In the genomic region with DNA sequence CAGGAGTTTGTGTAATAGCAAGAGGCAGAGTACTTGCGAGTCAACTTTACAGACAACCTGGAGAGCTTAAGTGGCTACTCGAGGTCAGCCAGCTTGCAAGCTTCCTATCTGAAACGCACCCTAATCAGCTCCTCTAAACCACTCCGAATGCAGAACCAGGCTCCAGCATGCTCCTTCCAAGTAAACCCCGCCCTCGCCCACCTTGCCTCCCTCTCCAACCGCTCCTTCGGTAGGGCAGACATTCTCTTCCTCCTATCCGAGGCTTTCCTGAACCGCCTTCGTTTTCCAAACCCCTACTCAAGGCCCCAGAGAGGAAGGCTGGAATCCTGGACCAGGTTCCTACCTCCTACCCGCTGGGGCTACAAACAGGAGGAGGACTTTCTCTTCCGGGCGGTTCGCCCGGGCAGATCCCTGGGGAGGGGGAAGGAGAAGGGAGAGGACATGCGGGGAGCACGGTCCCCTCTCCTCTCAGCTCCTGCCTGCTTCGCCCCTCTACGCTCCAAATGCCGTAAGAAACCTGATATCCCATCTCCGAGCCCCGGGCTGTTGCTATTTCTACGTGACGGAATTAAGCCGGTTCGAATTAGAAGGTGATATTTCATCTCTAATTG, we compare ENCODE assay signal across 8 mouse cellular contexts. TPM values are rescaled to one million over a fixed set of nuclear protein-coding genes. Genes with fewer than 3 reads are reported as not detected.
A peak's percentile ranks its signal among the peaks of the same experiment; 100 is the strongest.
DNase-seq lines count a peak whose midpoint lies in the region; ATAC-seq and TF ChIP-seq lines count a peak whose summit lies in the region.

No protein-coding gene starts in this region.

- H3K4me3 ChIP-seq in C2C12 (ENCODE audit: insufficient read depth, poor library complexity, severe bottlenecking): peak overlapping the region; percentile 26
- H3K4me3 ChIP-seq in embryonic facial prominence, embryonic 14.5 days (ENCODE audit: low read depth, low read length): peak overlapping the region; percentile 75
- H3K4me3 ChIP-seq in heart, embryonic 14.5 days (ENCODE audit: control insufficient read depth in 1 of 2, insufficient read depth in 1 of 2, low read depth in 1 of 2, low read length in 2 of 2): peak overlapping the region; percentile 55 to 64
- peak overlapping the region; percentile 69 for H3K4me3 ChIP-seq in kidney, embryonic 16.5 days (ENCODE audit: low read length)
- peak overlapping the region; percentile 60 to 62 for H3K4me3 ChIP-seq in liver, embryonic 14.5 days (ENCODE audit: insufficient read depth in 1 of 2, low read depth in 2 of 2, low read length in 2 of 2)
- peak overlapping the region; percentile 78 for H3K4me3 ChIP-seq in neural tube, embryonic 11.5 days (ENCODE audit: low read depth, low read length)

- H3K79me3 ChIP-seq in C2C12 (ENCODE audit: low read depth): no peaks in the 10 kb centered on the region

- peak overlapping the region; percentile 91 for H3K9ac ChIP-seq in embryonic facial prominence, embryonic 14.5 days (ENCODE audit: low read depth, low read length)
- H3K9ac ChIP-seq in heart, embryonic 14.5 days (ENCODE audit: low read length): peak overlapping the region; percentile 80
- H3K9ac ChIP-seq in kidney, embryonic 16.5 days (replicated peaks; ENCODE audit: low read length): peak overlapping the region; percentile 84
- no peak overlapping the region; the same call in 1 of the 2 replicates for H3K9ac ChIP-seq in liver, embryonic 14.5 days (replicated peaks)
- peak overlapping the region; percentile 90 for H3K9ac ChIP-seq in neural tube, embryonic 11.5 days (ENCODE audit: low read length)

- no peak for TF ChIP-seq CTCF in C2C12 (IDR thresholded peaks at IDR 0.05; ENCODE audit: control insufficient read depth, insufficient read depth, insufficient read length)
- no peak for TF ChIP-seq CTCF in liver, embryonic 14.5 days (IDR thresholded peaks at IDR 0.05; ENCODE audit: low read depth)

- no peak for TF ChIP-seq EP300 in liver, embryonic 14.5 days (IDR thresholded peaks at IDR 0.05; ENCODE audit: low read depth)

- DNase-seq in adrenal gland, postnatal 14 days: peak; percentile 76
- peak; percentile 86 for DNase-seq in embryonic facial prominence, embryonic 14.5 days (ENCODE audit: low spot score)
- DNase-seq in liver, embryonic 14.5 days (ENCODE audit: low read depth in 3 of 3, low spot score in 3 of 3): no peak
- peak; percentile 78 for DNase-seq in neural tube, embryonic 11.5 days (ENCODE audit: low spot score)
- DNase-seq in urinary bladder, postnatal 14 days (ENCODE audit: low spot score): peak; percentile 65

- peak overlapping the region; percentile 74 for H3ac ChIP-seq in C2C12 (ENCODE audit: control insufficient read depth, insufficient read length, low read depth)

- H3K4me2 ChIP-seq in embryonic facial prominence, embryonic 14.5 days (ENCODE audit: low read depth, low read length): peak overlapping the region; percentile 84
- peak overlapping the region; percentile 79 for H3K4me2 ChIP-seq in heart, embryonic 14.5 days (ENCODE audit: low read length)
- H3K4me2 ChIP-seq in kidney, embryonic 16.5 days (replicated peaks; ENCODE audit: low read depth, low read length): peak overlapping the region; percentile 82
- peak overlapping the region; percentile 68 for H3K4me2 ChIP-seq in liver, embryonic 14.5 days (ENCODE audit: low read depth)
- H3K4me2 ChIP-seq in neural tube, embryonic 11.5 days (ENCODE audit: low read depth): peak overlapping the region; percentile 56

- under 1% methylated on average over 26 of the region's 27 CpGs for WGBS in embryonic facial prominence, embryonic 14.5 days
- 4% methylated on average over 27 of the region's 27 CpGs for WGBS in heart, embryonic 14.5 days
- under 1% methylated on average over 27 of the region's 27 CpGs for WGBS in kidney, embryonic 16.5 days
- 2% methylated on average over 27 of the region's 27 CpGs for WGBS in liver, embryonic 14.5 days (ENCODE audit: insufficient replicate concordance)
- WGBS in neural tube, embryonic 11.5 days: under 1% methylated on average over 26 of the region's 27 CpGs

- H3K27me3 ChIP-seq in C2C12 (ENCODE audit: control insufficient read depth, insufficient read depth, insufficient read length): no peaks in the 10 kb centered on the region
- H3K27me3 ChIP-seq in embryonic facial prominence, embryonic 14.5 days (replicated peaks; ENCODE audit: control insufficient read depth, insufficient read depth, low read length): no peaks in the 10 kb centered on the region
- H3K27me3 ChIP-seq in heart, embryonic 14.5 days (ENCODE audit: control insufficient read depth, insufficient read depth, low read length): peaks cover 4% of the 10 kb centered on the region; the same call in 1 of the 2 replicates
- H3K27me3 ChIP-seq in kidney, embryonic 16.5 days (ENCODE audit: insufficient read depth, low read length): no peaks in the 10 kb centered on the region
- peaks cover 27% of the 10 kb centered on the region for H3K27me3 ChIP-seq in liver, embryonic 14.5 days (ENCODE audit: control insufficient read depth, insufficient read depth, low read length)
- H3K27me3 ChIP-seq in neural tube, embryonic 11.5 days (ENCODE audit: control insufficient read depth, insufficient read depth, low read length): no peaks in the 10 kb centered on the region

- peak; percentile 67 for ATAC-seq in embryonic facial prominence, embryonic 14.5 days (ENCODE audit: low read depth)
- ATAC-seq in heart, embryonic 14.5 days (ENCODE audit: insufficient number of reproducible peaks, insufficient read depth, low FRiP score, low read depth): no peak
- peak; percentile 44 for ATAC-seq in kidney, embryonic 16.5 days (ENCODE audit: low FRiP score, low TSS enrichment)
- no peak for ATAC-seq in liver, embryonic 14.5 days (ENCODE audit: insufficient read depth)
- peak; percentile 58 for ATAC-seq in neural tube, embryonic 11.5 days (ENCODE audit: insufficient read depth, low FRiP score, low TSS enrichment)

- H3K27ac ChIP-seq in embryonic facial prominence, embryonic 14.5 days (replicated peaks; ENCODE audit: low read depth, low read length): peak overlapping the region; percentile 92
- peak overlapping the region; percentile 63 to 82 for H3K27ac ChIP-seq in heart, embryonic 14.5 days (replicated peaks in 1 of 2; ENCODE audit: control insufficient read depth in 1 of 2, insufficient read depth in 1 of 2, low read depth in 2 of 2, low read length in 2 of 2)
- peak overlapping the region; percentile 87 for H3K27ac ChIP-seq in kidney, embryonic 16.5 days (ENCODE audit: low read length)
- H3K27ac ChIP-seq in liver, embryonic 14.5 days: no peak overlapping the region
- no peak overlapping the region for H3K27ac ChIP-seq in neural tube, embryonic 11.5 days (ENCODE audit: low read depth, low read length)

- H3K36me3 ChIP-seq in C2C12 (ENCODE audit: control insufficient read depth, insufficient read depth): no peaks in the 10 kb centered on the region
- H3K36me3 ChIP-seq in embryonic facial prominence, embryonic 14.5 days (ENCODE audit: control insufficient read depth, insufficient read depth, low read length): no peaks in the 10 kb centered on the region
- peaks cover 85% of the 10 kb centered on the region for H3K36me3 ChIP-seq in heart, embryonic 14.5 days (ENCODE audit: control insufficient read depth, insufficient read depth, low read length)
- H3K36me3 ChIP-seq in kidney, embryonic 16.5 days (ENCODE audit: insufficient read depth, low read length): no peaks in the 10 kb centered on the region
- H3K36me3 ChIP-seq in liver, embryonic 14.5 days (replicated peaks; ENCODE audit: control insufficient read depth, insufficient read depth, low read depth): no peaks in the 10 kb centered on the region
- H3K36me3 ChIP-seq in neural tube, embryonic 11.5 days (ENCODE audit: control insufficient read depth, insufficient read depth, low read length): no peaks in the 10 kb centered on the region

- H3K4me1 ChIP-seq in embryonic facial prominence, embryonic 14.5 days (ENCODE audit: control insufficient read depth, insufficient read depth, low read length): no peaks in the 10 kb centered on the region
- peaks cover 32 to 61% of the 10 kb centered on the region in 2 experiments for H3K4me1 ChIP-seq in heart, embryonic 14.5 days (ENCODE audit: control insufficient read depth in 2 of 2, insufficient read depth in 2 of 2, low read length in 2 of 2)
- H3K4me1 ChIP-seq in kidney, embryonic 16.5 days (ENCODE audit: insufficient read depth, low read length): 0 out of 2 replicates have a peak, but pooled peaks cover 3% of the 10 kb centered on the region
- no peaks in the 10 kb centered on the region for H3K4me1 ChIP-seq in liver, embryonic 14.5 days (replicated peaks; ENCODE audit: control insufficient read depth in 2 of 2, insufficient read depth in 2 of 2, low read length in 1 of 2)
- H3K4me1 ChIP-seq in neural tube, embryonic 11.5 days (ENCODE audit: control insufficient read depth, insufficient read depth, low read length): peaks cover 3% of the 10 kb centered on the region

- H3K9me3 ChIP-seq in embryonic facial prominence, embryonic 14.5 days (ENCODE audit: control insufficient read depth, low read length): no peaks in the 10 kb centered on the region
- H3K9me3 ChIP-seq in heart, embryonic 14.5 days (ENCODE audit: control insufficient read depth, low read length): no peaks in the 10 kb centered on the region
- H3K9me3 ChIP-seq in kidney, embryonic 16.5 days (ENCODE audit: low read length): no peaks in the 10 kb centered on the region
- no peaks in the 10 kb centered on the region for H3K9me3 ChIP-seq in liver, embryonic 14.5 days (ENCODE audit: control insufficient read depth, low read length)
- no peaks in the 10 kb centered on the region for H3K9me3 ChIP-seq in neural tube, embryonic 11.5 days (ENCODE audit: control insufficient read depth, low read length)

- H3K79me2 ChIP-seq in C2C12 (ENCODE audit: control insufficient read depth, insufficient read depth): no peaks in the 10 kb centered on the region

RNA-seq across cellular contexts. Expression of gene 9230112D13Rik, which starts 25.9 kb away (rescaled TPM):
- not detected for polyA plus RNA-seq in C2C12 (2012; fragmentation: generic; extraction: Trizol)
- total RNA-seq in adrenal gland, postnatal 14 days (2021): not detected in 2 replicates
- polyA plus RNA-seq in embryonic facial prominence, embryonic 14.5 days (2014; fragmentation: Nextera tagmentation; extraction: Ambion mirVana): not detected in 2 replicates
- polyA plus RNA-seq in heart, embryonic 14.5 days (2014; fragmentation: Nextera tagmentation; extraction: Ambion mirVana): not detected in 2 replicates
- not detected in 2 replicates for polyA plus RNA-seq in kidney, embryonic 16.5 days (2015; fragmentation: Nextera tagmentation; extraction: Ambion mirVana)
- not detected in 2 replicates for polyA plus RNA-seq in liver, embryonic 14.5 days (2012; rRNA removed)
- not detected in 2 replicates for polyA plus RNA-seq in liver, embryonic 14.5 days (2014; fragmentation: Nextera tagmentation; extraction: Ambion mirVana)
- polyA plus RNA-seq in neural tube, embryonic 11.5 days (2014; fragmentation: Nextera tagmentation; extraction: Ambion mirVana): not detected in 2 replicates

RNA-seq across cellular contexts. Expression of gene Ldb3, which starts 40.0 kb away (rescaled TPM):
- 4.0 TPM for polyA plus RNA-seq in C2C12 (2012; fragmentation: generic; extraction: Trizol)
- total RNA-seq in adrenal gland, postnatal 14 days (2021): 0.44 and 1.2 TPM in 2 replicates
- 58.3 and 86.4 TPM in 2 replicates for polyA plus RNA-seq in embryonic facial prominence, embryonic 14.5 days (2014; fragmentation: Nextera tagmentation; extraction: Ambion mirVana)
- polyA plus RNA-seq in heart, embryonic 14.5 days (2014; fragmentation: Nextera tagmentation; extraction: Ambion mirVana): 301 and 314 TPM in 2 replicates
- polyA plus RNA-seq in kidney, embryonic 16.5 days (2015; fragmentation: Nextera tagmentation; extraction: Ambion mirVana): 2.2 and 2.3 TPM in 2 replicates
- 0.03 and 0.07 TPM in 2 replicates for polyA plus RNA-seq in liver, embryonic 14.5 days (2012; rRNA removed)
- polyA plus RNA-seq in liver, embryonic 14.5 days (2014; fragmentation: Nextera tagmentation; extraction: Ambion mirVana): 0.04 and 0.05 TPM in 2 replicates
- 2.4 and 2.5 TPM in 2 replicates for polyA plus RNA-seq in neural tube, embryonic 11.5 days (2014; fragmentation: Nextera tagmentation; extraction: Ambion mirVana)

RNA-seq across cellular contexts. Expression of gene Bmpr1a, which starts 45.4 kb away (rescaled TPM):
- polyA plus RNA-seq in C2C12 (2012; fragmentation: generic; extraction: Trizol): 8.9 TPM
- 53.5 and 53.7 TPM in 2 replicates for total RNA-seq in adrenal gland, postnatal 14 days (2021)
- 65.0 and 68.7 TPM in 2 replicates for polyA plus RNA-seq in embryonic facial prominence, embryonic 14.5 days (2014; fragmentation: Nextera tagmentation; extraction: Ambion mirVana)
- polyA plus RNA-seq in heart, embryonic 14.5 days (2014; fragmentation: Nextera tagmentation; extraction: Ambion mirVana): 44.2 and 49.0 TPM in 2 replicates
- 24.9 and 38.5 TPM in 2 replicates for polyA plus RNA-seq in kidney, embryonic 16.5 days (2015; fragmentation: Nextera tagmentation; extraction: Ambion mirVana)
- 1.9 and 2.8 TPM in 2 replicates for polyA plus RNA-seq in liver, embryonic 14.5 days (2012; rRNA removed)
- polyA plus RNA-seq in liver, embryonic 14.5 days (2014; fragmentation: Nextera tagmentation; extraction: Ambion mirVana): 3.2 and 3.9 TPM in 2 replicates
- 51.4 and 54.9 TPM in 2 replicates for polyA plus RNA-seq in neural tube, embryonic 11.5 days (2014; fragmentation: Nextera tagmentation; extraction: Ambion mirVana)

RNA-seq across cellular contexts. Expression of gene Opn4, which starts 51.4 kb away (rescaled TPM):
- polyA plus RNA-seq in C2C12 (2012; fragmentation: generic; extraction: Trizol): not detected
- total RNA-seq in adrenal gland, postnatal 14 days (2021): not detected in 2 replicates
- 0.77 and 1.00 TPM in 2 replicates for polyA plus RNA-seq in embryonic facial prominence, embryonic 14.5 days (2014; fragmentation: Nextera tagmentation; extraction: Ambion mirVana)
- 5.0 and 5.2 TPM in 2 replicates for polyA plus RNA-seq in heart, embryonic 14.5 days (2014; fragmentation: Nextera tagmentation; extraction: Ambion mirVana)
- polyA plus RNA-seq in kidney, embryonic 16.5 days (2015; fragmentation: Nextera tagmentation; extraction: Ambion mirVana): 0.39 and 0.51 TPM in 2 replicates
- polyA plus RNA-seq in liver, embryonic 14.5 days (2012; rRNA removed): not detected in 2 replicates
- not detected in 2 replicates for polyA plus RNA-seq in liver, embryonic 14.5 days (2014; fragmentation: Nextera tagmentation; extraction: Ambion mirVana)
- not detected in 2 replicates for polyA plus RNA-seq in neural tube, embryonic 11.5 days (2014; fragmentation: Nextera tagmentation; extraction: Ambion mirVana)

Comparison
In these comparisons a context has a peak if more than half of its experiments do, and no peak if none do; other contexts are left out.
1. H3K4me3 ChIP-seq: peak in every context shown above with its lines; median percentile 78 in neural tube, embryonic 11.5 days; 75 in embryonic facial prominence, embryonic 14.5 days; 69 in kidney, embryonic 16.5 days; 61 in liver, embryonic 14.5 days; 60 in heart, embryonic 14.5 days; 26 in C2C12.
2. DNase-seq: peak in adrenal gland, postnatal 14 days (single experiment), embryonic facial prominence, embryonic 14.5 days (single experiment), neural tube, embryonic 11.5 days (single experiment) and urinary bladder, postnatal 14 days (single experiment); none in liver, embryonic 14.5 days (0 of 3).
3. ATAC-seq: peak in embryonic facial prominence, embryonic 14.5 days (single experiment), kidney, embryonic 16.5 days (single experiment) and neural tube, embryonic 11.5 days (single experiment); none in heart, embryonic 14.5 days (single experiment) and liver, embryonic 14.5 days (single experiment).
4. H3K27ac ChIP-seq: peak in embryonic facial prominence, embryonic 14.5 days (single experiment), heart, embryonic 14.5 days (2 of 2) and kidney, embryonic 16.5 days (single experiment); none in liver, embryonic 14.5 days (single experiment) and neural tube, embryonic 11.5 days (single experiment).
5. RNA of gene Ldb3, which starts 40.0 kb away (polyA plus RNA-seq): 301 to 314 TPM in heart, embryonic 14.5 days and 58.3 to 86.4 TPM in embryonic facial prominence, embryonic 14.5 days; 4.0 TPM in C2C12 (single experiment), 2.4 to 2.5 TPM in neural tube, embryonic 11.5 days, 2.2 to 2.3 TPM in kidney, embryonic 16.5 days and 0.03 to 0.07 TPM in liver, embryonic 14.5 days; every median in the first group is over 10 times any median in the second.
6. Peak in every context shown above with its lines, with median percentiles within 50 percentile points of each other: H3K4me2 ChIP-seq.